Mouse (Mus musculus) megakaryocyte, adult 5-6 weeks (primary cell): ENCODE data around the gene Draxin. TPM values are rescaled to one million over a fixed set of nuclear protein-coding genes. Genes with fewer than 3 reads are reported as not detected.
A peak's percentile ranks its signal among the peaks of the same experiment; 100 is the strongest.

Source experiments
- ATAC-seq: 2 replicates; pipeline ENCODE4 v1.8.0; 2016; ENCODE audit warnings: mild to moderate bottlenecking, inconsistent platforms; ENCODE audit not compliant: poor library complexity, severe bottlenecking
- total RNA-seq, 2 experiments: library from RNA; stranded (forward) in 1 of 2; stranded (reverse) in 1 of 2; fragments of 153-499, 151-499 nt in 1 of 2; fragments of 221-1000, 200-1000 nt in 1 of 2; gene quantifications; 2 replicates each; pipeline versions ENCODE4 v1.2.3 to v1.2.4; 2015 to 2017

Gene Draxin
- total RNA-seq, 2 experiments from 2014 or later = not detected

- no peak for ATAC-seq
Observed at GRCm38 (mm10) chr4:148116657-148117056, 13.8 kb downstream of the Draxin start.

GRCm38 (mm10) chr4:148115467-148115866 is 15.0 kb downstream of the Draxin start:
- peak; percentile 72 for ATAC-seq

- ATAC-seq = peak; percentile 92
Observed at GRCm38 (mm10) chr4:148114758-148115391, 15.6 kb downstream of the Draxin start.

GRCm38 (mm10) chr4:148112519-148112918 is 18.0 kb downstream of the Draxin start:
- ATAC-seq = no peak

GRCm38 (mm10) chr4:148109215-148109614 is 21.3 kb downstream of the Draxin start:
- no peak for ATAC-seq

- ATAC-seq = no peak
Observed at GRCm38 (mm10) chr4:148108565-148109100, 21.9 kb downstream of the Draxin start.

GRCm38 (mm10) chr4:148107621-148108291 is 22.7 kb downstream of the Draxin start:
- ATAC-seq = no peak

GRCm38 (mm10) chr4:148104146-148104545 is 26.4 kb downstream of the Draxin start:
- no peak for ATAC-seq

- ATAC-seq = peak; percentile 83
Observed at GRCm38 (mm10) chr4:148101801-148102527, 28.5 kb downstream of the Draxin start.

- no peak for ATAC-seq
Observed at GRCm38 (mm10) chr4:148098666-148099065, 31.8 kb downstream of the Draxin start.

GRCm38 (mm10) chr4:148097936-148098335 is 32.6 kb downstream of the Draxin start:
- ATAC-seq = no peak

GRCm38 (mm10) chr4:148095081-148095480 is 35.4 kb downstream of the Draxin start:
- no peak for ATAC-seq

GRCm38 (mm10) chr4:148094161-148094560 is 36.3 kb downstream of the Draxin start:
- no peak for ATAC-seq

GRCm38 (mm10) chr4:148092551-148093271 is 37.8 kb downstream of the Draxin start:
- ATAC-seq = no peak

- no peak for ATAC-seq
Observed at GRCm38 (mm10) chr4:148091181-148091580, 39.3 kb downstream of the Draxin start.

GRCm38 (mm10) chr4:148089166-148089565 is 41.3 kb downstream of the Draxin start:
- no peak for ATAC-seq

GRCm38 (mm10) chr4:148087907-148088527 is 42.5 kb downstream of the Draxin start, which contains the start of gene Agtrap:
Gene Agtrap, minus strand, starts transcription at chr4:148088031.
- ATAC-seq = peak; percentile 81

GRCm38 (mm10) chr4:148087091-148087906 is 43.2 kb downstream of the Draxin start:
- ATAC-seq = peak; percentile 23

- no peak for ATAC-seq
Observed at GRCm38 (mm10) chr4:148085907-148086305, 44.6 kb downstream of the Draxin start.
